Mouse (Mus musculus): ENCODE data around the gene Psmd2. TPM values are rescaled to one million over a fixed set of nuclear protein-coding genes. Genes with fewer than 3 reads are reported as not detected.

The Psmd2 gene
- polyA plus RNA-seq (2017; shearing (Covaris generic)), result 308 TPM

GRCm38 (mm10) chr16:20651076-20651946 is at the start of gene Psmd2:
TSS of gene Psmd2 (plus strand) at chr16:20651652.

GRCm38 (mm10) chr16:20611357-20612227 is 39.9 kb upstream of the Psmd2 start, which contains the start of the genes Eef1akmt4, Gm49333 and Alg3:
TSS of gene Eef1akmt4 (plus strand) at chr16:20611593.
TSS of gene Gm49333 (plus strand) at chr16:20611610.
TSS of gene Alg3 (minus strand) at chr16:20611735.

GRCm38 (mm10) chr16:20621191-20621990 is 30.1 kb upstream of the Psmd2 start, which contains the start of gene Camk2n2:
TSS of gene Camk2n2 (minus strand) at chr16:20621287.

GRCm38 (mm10) chr16:20629731-20630634 is 21.5 kb upstream of the Psmd2 start, which contains the start of gene Ece2:
TSS of gene Ece2 (plus strand) at chr16:20629828.

GRCm38 (mm10) chr16:20668013-20668412 is 16.6 kb downstream of the Psmd2 start, which contains the start of gene Eif4g1:
TSS of gene Eif4g1 (plus strand) at chr16:20668313.

GRCm38 (mm10) chr16:20693111-20693701 is 41.8 kb downstream of the Psmd2 start, which contains the start of gene Fam131a:
TSS of gene Fam131a (plus strand) at chr16:20693241.

Other genes with a start within 250 kb of the Psmd2 start
- gene Abcc5, start 225.3 kb upstream of the Psmd2 start, polyA plus RNA-seq (2017; shearing (Covaris generic)), result 49.0 TPM
- 21.3 TPM for gene Eif2b5, start 152.8 kb upstream of the Psmd2 start, polyA plus RNA-seq (2017; shearing (Covaris generic))
- gene Dvl3, start 134.7 kb upstream of the Psmd2 start, polyA plus RNA-seq (2017; shearing (Covaris generic)), result 5.8 TPM
- 486 TPM for gene Ap2m1, start 116.2 kb upstream of the Psmd2 start, polyA plus RNA-seq (2017; shearing (Covaris generic))
- gene Abcf3, start 103.1 kb upstream of the Psmd2 start, polyA plus RNA-seq (2017; shearing (Covaris generic)), result 122 TPM
- gene Vwa5b2, start 62.2 kb upstream of the Psmd2 start, polyA plus RNA-seq (2017; shearing (Covaris generic)), result 0.30 TPM
- gene Eef1akmt4, start 40.1 kb upstream of the Psmd2 start, polyA plus RNA-seq (2017; shearing (Covaris generic)), result 16.9 TPM
- not detected for gene Gm49333, start 40.0 kb upstream of the Psmd2 start, polyA plus RNA-seq (2017; shearing (Covaris generic))
- 44.0 TPM for gene Alg3, start 39.9 kb upstream of the Psmd2 start, polyA plus RNA-seq (2017; shearing (Covaris generic))
- not detected for gene Camk2n2, start 30.4 kb upstream of the Psmd2 start, polyA plus RNA-seq (2017; shearing (Covaris generic))
- gene Ece2, start 21.8 kb upstream of the Psmd2 start, polyA plus RNA-seq (2017; shearing (Covaris generic)), result not detected
- 165 TPM for gene Eif4g1, start 16.7 kb downstream of the Psmd2 start, polyA plus RNA-seq (2017; shearing (Covaris generic))
- 1.2 TPM for gene Fam131a, start 41.6 kb downstream of the Psmd2 start, polyA plus RNA-seq (2017; shearing (Covaris generic))
- 64.9 TPM for gene Polr2h, start 66.0 kb downstream of the Psmd2 start, polyA plus RNA-seq (2017; shearing (Covaris generic))
- gene Clcn2, start 66.1 kb downstream of the Psmd2 start, polyA plus RNA-seq (2017; shearing (Covaris generic)), result 0.88 TPM
- not detected for gene Chrd, start 81.5 kb downstream of the Psmd2 start, polyA plus RNA-seq (2017; shearing (Covaris generic))
- not detected for gene Thpo, start 82.9 kb downstream of the Psmd2 start, polyA plus RNA-seq (2017; shearing (Covaris generic))